Mouse (Mus musculus) MEL-GATA-1-ER (cell line): ENCODE data around the gene Pif1.
A peak's percentile ranks its signal among the peaks of the same experiment; 100 is the strongest.

Experiments used
- DNase-seq: peaks from one replicate; pipeline ENCODE4 v3.0.0-alpha.2; 2012; ENCODE audit warnings: low read depth; ENCODE audit errors: extremely low read depth

Gene Pif1

DNA sequence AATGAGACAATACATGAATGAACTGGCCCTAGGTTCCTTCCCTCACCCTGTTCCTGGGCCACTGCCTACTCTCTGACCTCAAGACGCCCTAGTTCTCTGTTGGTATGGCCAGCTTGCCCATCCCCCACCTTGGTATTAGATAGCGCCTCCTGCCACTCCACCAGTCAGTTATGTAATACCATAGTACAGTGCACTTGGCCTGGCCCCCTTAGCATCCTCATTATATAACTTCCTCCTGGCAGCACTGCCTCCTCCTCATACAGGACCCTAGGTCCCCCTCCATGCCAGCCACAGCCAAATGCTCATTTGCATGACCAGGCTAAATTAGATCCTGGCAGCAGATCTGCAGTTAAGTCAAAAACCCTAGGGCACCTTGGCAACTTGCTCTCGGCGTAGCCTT is 25.9 kb upstream of the Pif1 start:
- DNase-seq: no peak

DNA sequence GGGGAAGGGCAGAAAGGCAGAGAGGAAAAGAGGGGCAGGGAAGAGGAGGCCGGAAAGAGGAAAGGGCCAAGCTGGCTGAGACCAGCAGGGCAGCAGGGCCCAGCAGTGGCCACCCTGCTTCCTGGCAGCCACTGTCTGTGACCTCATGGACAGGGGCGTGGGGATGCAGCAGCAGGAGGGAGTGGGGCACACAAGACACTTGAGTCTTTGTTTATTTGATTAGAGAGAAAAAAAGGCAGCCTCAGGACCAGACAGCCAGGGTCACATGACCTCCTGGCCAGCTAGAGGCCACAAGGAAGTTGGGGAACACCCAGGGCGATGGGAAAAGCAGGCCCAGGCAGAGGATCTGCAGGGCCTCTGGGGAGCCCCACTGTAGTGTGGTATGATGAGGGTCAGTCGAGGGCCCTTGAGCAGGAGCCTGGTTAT is 24.9 kb upstream of the Pif1 start:
- DNase-seq: no peak

DNA sequence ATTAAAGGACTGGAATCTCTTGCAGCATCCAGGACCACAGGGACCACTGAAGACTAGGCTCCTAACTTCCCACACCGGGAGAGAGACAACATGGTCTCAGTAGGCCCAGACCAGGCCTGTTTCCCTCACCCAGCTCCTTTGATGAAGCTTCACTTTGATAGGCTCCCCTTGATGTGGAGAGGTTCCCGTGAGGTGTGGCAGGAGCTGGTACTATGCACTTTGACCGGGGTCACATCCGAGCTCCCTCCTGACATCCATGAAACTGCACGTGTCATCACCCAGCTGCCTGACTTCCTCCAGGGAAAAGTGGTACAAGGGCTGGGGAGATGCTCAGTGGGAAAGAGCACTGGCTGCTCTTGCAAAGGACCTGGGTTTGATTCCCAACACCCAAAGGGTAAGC is 23.9 kb upstream of the Pif1 start:
- DNase-seq: no peak

GRCm38 (mm10) chr9:65564698-65565097 is 22.3 kb upstream of the Pif1 start:
- DNase-seq: no peak

GRCm38 (mm10) chr9:65568787-65569186 is 18.2 kb upstream of the Pif1 start:
- no peak for DNase-seq

GRCm38 (mm10) chr9:65569491-65569971 is 17.4 kb upstream of the Pif1 start:
- no peak for DNase-seq

GRCm38 (mm10) chr9:65572837-65573236 is 14.1 kb upstream of the Pif1 start:
- no peak for DNase-seq

GRCm38 (mm10) chr9:65574513-65575392 is 12.2 kb upstream of the Pif1 start:
- no peak for DNase-seq

GRCm38 (mm10) chr9:65575393-65576196 is 11.4 kb upstream of the Pif1 start:
- peak; percentile 72 for DNase-seq

GRCm38 (mm10) chr9:65576861-65577510 is 10.0 kb upstream of the Pif1 start:
- no peak for DNase-seq

- no peak for DNase-seq
Observed at GRCm38 (mm10) chr9:65577511-65578196, 9.3 kb upstream of the Pif1 start.

GRCm38 (mm10) chr9:65578801-65579249 is 8.1 kb upstream of the Pif1 start:
- peak; percentile 97 for DNase-seq

DNA sequence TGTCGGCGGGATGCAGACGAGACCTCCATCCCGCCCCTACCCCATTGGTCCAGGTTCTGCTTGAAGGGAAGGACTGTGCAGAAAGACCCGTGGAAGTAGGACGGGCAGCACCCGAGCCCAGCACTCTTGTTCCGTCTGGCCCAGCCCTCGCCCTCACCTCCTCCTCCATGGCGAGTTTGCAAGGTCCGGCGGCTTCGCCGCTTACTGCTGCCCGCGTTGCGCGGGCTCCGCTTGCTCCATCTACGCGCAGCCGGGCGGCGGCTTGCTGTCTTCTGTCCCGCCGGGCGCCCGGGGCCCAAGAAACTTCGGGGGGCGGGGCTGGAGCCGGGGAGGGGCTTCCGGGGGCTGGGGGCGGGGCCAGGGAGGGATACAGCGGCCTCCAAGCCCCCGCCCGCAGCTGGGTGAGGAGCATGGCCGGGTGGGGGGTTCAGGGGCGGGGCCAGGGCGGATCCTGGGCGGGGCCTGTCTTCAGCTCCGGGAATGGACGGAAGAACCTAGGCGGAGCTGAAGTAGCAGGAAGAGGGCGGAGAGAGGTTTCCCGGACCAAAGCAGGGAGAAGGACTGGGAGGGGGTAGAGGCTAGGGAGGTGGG is 7.1 kb upstream of the Pif1 start, which contains the start of gene Plekho2:
TSS of gene Plekho2 (minus strand) at position 260 of the 591 bp plus-strand sequence.
- DNase-seq: peak; percentile 89

DNA sequence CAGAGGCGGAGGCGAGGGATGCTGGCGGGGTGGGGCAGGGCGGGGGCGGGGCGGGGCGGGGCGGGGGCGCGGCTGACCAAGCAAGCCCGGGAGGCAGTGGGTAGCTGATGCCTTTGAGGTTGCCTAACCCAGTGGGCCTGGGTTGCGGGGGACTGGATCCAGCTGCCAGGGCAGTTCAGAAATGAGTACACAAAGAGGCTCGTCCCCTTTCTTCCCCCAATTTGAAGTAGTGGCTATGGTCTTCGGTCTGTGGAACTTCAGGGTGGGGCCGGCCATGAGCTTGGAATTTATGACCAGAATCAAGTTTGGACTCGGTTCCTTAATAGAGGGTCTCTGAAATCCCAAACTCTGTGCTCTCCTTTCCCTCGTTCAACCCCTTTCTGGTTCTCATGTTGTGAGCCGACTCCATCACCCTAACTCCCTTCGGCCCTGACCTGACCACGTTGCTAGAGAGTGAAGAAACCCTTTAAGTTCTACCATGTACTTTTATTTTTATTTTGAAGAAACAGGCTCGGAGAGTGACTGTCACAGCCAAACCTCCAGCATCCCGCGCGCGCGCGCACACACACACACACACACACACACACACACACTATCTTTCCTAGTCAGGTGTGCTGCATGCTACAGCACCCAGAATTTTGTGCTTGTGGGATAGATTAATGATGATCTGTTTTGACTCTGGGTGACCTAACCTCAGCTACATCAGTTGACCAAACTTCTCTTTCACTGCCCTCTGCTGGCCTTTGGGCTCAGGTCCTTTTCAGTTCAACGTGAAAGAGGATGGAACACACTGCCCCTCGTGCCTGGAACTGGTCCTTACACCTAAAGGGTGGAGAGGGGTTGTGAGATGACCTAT is 6.3 kb upstream of the Pif1 start:
- peak; percentile 86 for DNase-seq

DNA sequence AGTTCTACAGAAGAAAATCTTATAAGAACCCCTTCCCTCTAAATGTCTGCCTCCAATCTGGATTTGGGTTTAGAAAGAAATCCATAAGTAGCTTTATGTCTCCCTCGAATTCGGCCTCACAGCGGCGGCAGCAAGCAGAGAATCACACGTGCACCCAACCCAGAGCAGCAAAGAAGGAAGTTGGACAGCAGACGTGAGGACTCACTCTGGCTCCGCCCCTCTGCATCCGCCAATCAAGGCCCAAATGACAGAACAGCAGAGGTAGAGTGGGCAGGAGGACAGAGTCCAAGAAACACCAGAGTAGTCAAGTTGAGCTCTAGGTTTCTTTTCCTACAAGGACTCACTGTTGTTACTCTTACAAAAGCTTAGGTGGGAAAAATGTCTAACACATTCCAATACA is 3.9 kb upstream of the Pif1 start:
- DNase-seq: peak; percentile 88

DNA sequence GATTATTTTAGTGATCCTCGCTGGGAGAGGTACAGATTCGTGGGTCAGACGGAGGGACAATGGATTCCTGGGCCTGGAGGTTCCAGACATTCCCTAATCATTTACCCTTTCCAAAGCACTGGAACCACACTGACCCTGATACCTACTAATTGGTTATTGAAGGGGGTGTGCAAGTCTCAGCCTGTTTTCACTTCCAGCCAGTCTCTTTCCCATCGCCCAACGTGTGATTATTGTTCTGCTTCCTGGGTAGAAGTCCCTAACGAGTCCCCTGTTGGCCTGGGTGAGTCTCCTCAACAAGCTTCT is 261 bp downstream of the Pif1 start:
- DNase-seq: no peak

DNA sequence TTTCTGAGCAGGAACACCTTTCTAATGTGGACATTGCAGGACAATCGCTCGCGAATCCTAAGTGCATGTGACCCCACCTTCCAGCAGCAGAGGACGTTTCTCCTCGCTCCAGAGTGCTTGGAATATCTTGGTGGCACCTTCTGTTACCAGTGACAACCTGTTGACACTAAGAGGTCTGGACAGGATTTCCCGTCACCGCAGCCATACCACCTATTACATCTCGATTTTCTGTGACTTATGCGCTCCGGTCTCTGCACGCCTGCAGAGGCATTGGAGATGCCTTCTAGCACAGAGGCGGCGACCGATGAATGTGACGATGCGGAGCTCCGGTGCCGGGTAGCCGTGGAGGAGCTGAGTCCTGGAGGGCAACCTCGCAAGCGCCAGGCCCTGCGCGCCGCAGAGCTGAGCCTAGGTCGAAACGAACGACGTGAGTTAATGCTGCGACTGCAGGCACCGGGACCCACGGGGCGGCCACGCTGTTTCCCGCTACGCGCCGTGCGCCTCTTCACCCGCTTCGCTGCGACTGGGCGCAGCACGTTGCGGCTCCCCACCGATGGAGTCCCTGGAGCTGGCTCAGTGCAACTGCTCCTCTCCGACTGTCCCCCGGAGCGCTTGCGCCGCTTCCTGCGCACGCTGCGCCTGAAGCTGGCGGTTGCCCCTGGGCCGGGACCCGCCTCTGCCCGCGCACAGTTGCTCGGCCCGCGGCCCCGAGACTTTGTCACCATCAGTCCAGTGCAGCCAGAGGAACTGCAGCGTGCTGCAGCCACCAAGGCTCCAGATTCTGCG is 806 bp downstream of the Pif1 start:
- DNase-seq: peak; percentile 26

GRCm38 (mm10) chr9:65589091-65589490 is 2.1 kb downstream of the Pif1 start:
- no peak for DNase-seq

DNA sequence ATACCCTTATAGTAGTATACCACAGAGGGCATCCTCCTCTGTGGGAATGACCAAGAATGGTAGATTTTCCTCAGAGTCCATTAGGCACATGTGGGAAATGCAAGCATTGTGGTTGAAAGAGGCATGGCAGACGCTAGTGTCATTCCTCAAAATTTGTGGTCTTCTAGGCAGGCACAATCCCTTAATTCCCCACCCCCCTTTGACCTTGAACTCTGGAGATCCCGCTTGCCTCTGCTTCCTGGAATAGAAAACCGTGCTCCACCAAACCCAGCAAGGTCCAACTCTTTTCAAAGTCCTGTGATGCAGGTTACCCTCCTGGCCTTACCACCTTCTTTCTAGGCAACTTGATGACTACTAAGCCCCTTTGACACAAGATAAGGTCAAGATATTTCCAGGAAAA is 5.8 kb downstream of the Pif1 start:
- no peak for DNase-seq
